Mouse (Mus musculus) CD4-positive naive resting alpha-beta T cell, adult 57 days (primary cell): ENCODE results near the gene Aplf. TPM values are rescaled to one million over a fixed set of nuclear protein-coding genes. Genes with fewer than 3 reads are reported as not detected.

Experiments
- total RNA-seq: library from RNA; stranded (reverse); gene quantifications from one replicate; pipeline ENCODE4 v1.2.4, GENCODE M21; 2023

Aplf gene
- 4.2 TPM for total RNA-seq

GRCm38 (mm10) chr6:87671771-87672517, at the start of gene Aplf:
Gene Aplf (minus strand): TSS chr6:87672193.

GRCm38 (mm10) chr6:87590394-87591281, 81.4 kb downstream of the Aplf start, which contains the start of gene Prokr1:
Gene Prokr1 (minus strand): TSS chr6:87590743.

Other genes with a start within 250 kb of the Aplf start
- gene Bmp10, start 243.2 kb downstream of the Aplf start, total RNA-seq: not detected
- 87.8 TPM for gene Arhgap25, start 138.9 kb downstream of the Aplf start, total RNA-seq
- not detected for gene Prokr1, start 81.5 kb downstream of the Aplf start, total RNA-seq
- gene Efcc1, start 58.7 kb upstream of the Aplf start, total RNA-seq: not detected
- gene Gp9, start 105.9 kb upstream of the Aplf start, total RNA-seq: not detected
- gene Rab43, start 140.0 kb upstream of the Aplf start, total RNA-seq: 29.6 TPM
- gene Gm45140, start 163.6 kb upstream of the Aplf start, total RNA-seq: 5.3 TPM
- 107 TPM for gene Isy1, start 166.6 kb upstream of the Aplf start, total RNA-seq
- 547 TPM for gene Cnbp, start 178.9 kb upstream of the Aplf start, total RNA-seq
- 166 TPM for gene Copg1, start 215.6 kb upstream of the Aplf start, total RNA-seq
- 34.9 TPM for gene Hmces, start 241.7 kb upstream of the Aplf start, total RNA-seq